ENCODE assay signal across 12 mouse cellular contexts in genomic region chr8:122323951-122324402, GRCm38 (mm10). TPM values are rescaled to one million over a fixed set of nuclear protein-coding genes. Genes with fewer than 3 reads are reported as not detected.
DNase-seq lines count a peak whose midpoint lies in the region; ATAC-seq and TF ChIP-seq lines count a peak whose summit lies in the region.
"Not testable (repeated sequence)": the region's sequence is repeated elsewhere in the genome, so short reads cannot be mapped to it uniquely, and the experiment has no call there.
"Had no signal": no experiment of that assay in that cellular context is flagged by ENCODE, and none has a peak within 500 bp of the region (broad histone marks: within the 10 kb centered on the region; RNA-seq: fewer than 3 reads in every experiment).

No protein-coding gene starts in this region.

- DNase-seq in ES-E14 (ENCODE audit: low read depth, low spot score); left cerebral cortex, adult 2 months (ENCODE audit: extremely low spot score in 1 of 2, low spot score in 2 of 2): not testable (repeated sequence)
- peak; percentile 51 for DNase-seq in embryonic facial prominence, embryonic 14.5 days (ENCODE audit: low spot score)
- peak; percentile 61 for DNase-seq in lung, postnatal 0 days (ENCODE audit: low spot score)
- DNase-seq in retina, adult 2 months (ENCODE audit: low read depth, low spot score): peak; percentile 16
- DNase-seq in thymus, postnatal 14 days: peak; percentile 58

- intact Hi-C loops in left cerebral cortex, adult 2 months (cut with DNase I): not testable (repeated sequence)

- 14% methylated on average over 8 of the region's 13 CpGs for WGBS in embryonic facial prominence, embryonic 14.5 days
- WGBS in heart, embryonic 13.5 days: 13% methylated on average over 10 of the region's 13 CpGs
- 8% methylated on average over 13 of the region's 13 CpGs for WGBS in intestine, embryonic 16.5 days
- WGBS in lung, postnatal 0 days: 29% methylated on average over 9 of the region's 13 CpGs

- not testable (repeated sequence) for H3K4me2 ChIP-seq in embryonic facial prominence, embryonic 14.5 days (ENCODE audit: low read depth, low read length); lung, postnatal 0 days (replicated peaks; ENCODE audit: low read depth, low read length)
- H3K4me2 ChIP-seq in heart, embryonic 13.5 days: peak overlapping the region; percentile 32
- H3K4me2 ChIP-seq in intestine, embryonic 16.5 days (ENCODE audit: low read depth, low read length): peak overlapping the region; percentile 37

- H3K36me3 ChIP-seq in ES-E14 (ENCODE audit: control insufficient read depth, insufficient read depth, low read length, poor library complexity, severe bottlenecking); embryonic facial prominence, embryonic 14.5 days (ENCODE audit: control insufficient read depth, insufficient read depth, low read length); intestine, embryonic 16.5 days (ENCODE audit: control insufficient read depth, insufficient read depth, low read length); lung, postnatal 0 days (ENCODE audit: insufficient read depth, low read length): not testable (repeated sequence)
- peaks cover 49% of the 10 kb centered on the region for H3K36me3 ChIP-seq in heart, embryonic 13.5 days

- peak overlapping the region; percentile 46; the same call in 1 of the 2 replicates for H3K9ac ChIP-seq in ES-E14 (ENCODE audit: insufficient read depth, low read depth, low read length, poor library complexity, severe bottlenecking)
- H3K9ac ChIP-seq in embryonic facial prominence, embryonic 14.5 days (ENCODE audit: low read depth, low read length); lung, postnatal 0 days (replicated peaks; ENCODE audit: low read depth): not testable (repeated sequence)
- H3K9ac ChIP-seq in heart, embryonic 13.5 days: peak overlapping the region; percentile 72
- peak overlapping the region; percentile 51 for H3K9ac ChIP-seq in intestine, embryonic 16.5 days (ENCODE audit: low read depth, low read length)

- in situ Hi-C loops in ES-E14 (cut with MboI; ENCODE audit: low sequenced_read_pairs in 2 of 2, unreplicated experiment in 2 of 2): not testable (repeated sequence)

- peak; percentile 74 for ATAC-seq in embryonic facial prominence, embryonic 14.5 days (ENCODE audit: low read depth)
- ATAC-seq in heart, embryonic 13.5 days (ENCODE audit: extremely low read depth, insufficient number of reproducible peaks, low FRiP score, low TSS enrichment): peak; percentile 55
- ATAC-seq in intestine, embryonic 16.5 days: peak; percentile 64
- peak; percentile 75 for ATAC-seq in lung, postnatal 0 days

- not testable (repeated sequence) for H3K27me3 ChIP-seq in embryonic facial prominence, embryonic 14.5 days (replicated peaks; ENCODE audit: control insufficient read depth, insufficient read depth, low read length); heart, embryonic 13.5 days (replicated peaks); intestine, embryonic 16.5 days (replicated peaks; ENCODE audit: control insufficient read depth, insufficient read depth, low read length); lung, postnatal 0 days (replicated peaks; ENCODE audit: insufficient read depth, low read length)

- not testable (repeated sequence) for TF ChIP-seq CTCF in left cerebral cortex, adult 2 months (IDR thresholded peaks at IDR 0.05); lung, postnatal 0 days (IDR thresholded peaks at IDR 0.05)

- not testable (repeated sequence) for H3K4me3 ChIP-seq in ES-E14 (ENCODE audit: insufficient read depth in 1 of 2, low read depth in 1 of 2, low read length in 2 of 2, poor library complexity in 1 of 2, severe bottlenecking in 1 of 2); embryonic facial prominence, embryonic 14.5 days (ENCODE audit: low read depth, low read length); heart, embryonic 13.5 days; left cerebral cortex, adult 2 months; lung, postnatal 0 days (ENCODE audit: low read depth, low read length)
- peak overlapping the region; percentile 13; the same call in 1 of the 2 replicates for H3K4me3 ChIP-seq in intestine, embryonic 16.5 days (ENCODE audit: low read length)

- H3K4me1 ChIP-seq in ES-E14 (ENCODE audit: control insufficient read depth in 2 of 2, insufficient read depth in 2 of 2, low read length in 2 of 2, poor library complexity in 1 of 2): peaks cover 2 to 27% of the 10 kb centered on the region in 2 experiments; a peak in 3 of 4 replicates
- not testable (repeated sequence) for H3K4me1 ChIP-seq in embryonic facial prominence, embryonic 14.5 days (ENCODE audit: control insufficient read depth, insufficient read depth, low read length); lung, postnatal 0 days (ENCODE audit: insufficient read depth, low read depth, low read length)
- H3K4me1 ChIP-seq in heart, embryonic 13.5 days: peaks cover 100% of the 10 kb centered on the region
- H3K4me1 ChIP-seq in intestine, embryonic 16.5 days (ENCODE audit: control insufficient read depth, insufficient read depth, low read length): peaks cover 71% of the 10 kb centered on the region

- H3K9me3 ChIP-seq in ES-E14 (ENCODE audit: control insufficient read depth, insufficient read depth, low read depth, low read length); embryonic facial prominence, embryonic 14.5 days (ENCODE audit: control insufficient read depth, low read length); heart, embryonic 13.5 days; intestine, embryonic 16.5 days (ENCODE audit: control insufficient read depth, low read length); lung, postnatal 0 days (ENCODE audit: low read length): not testable (repeated sequence)

- not testable (repeated sequence) for TF ChIP-seq EP300 in lung, postnatal 0 days (IDR thresholded peaks at IDR 0.05)

- not testable (repeated sequence) for H3K27ac ChIP-seq in ES-E14 (ENCODE audit: insufficient read depth, low read depth, low read length, poor library complexity, severe bottlenecking); embryonic facial prominence, embryonic 14.5 days (replicated peaks; ENCODE audit: low read depth, low read length); lung, postnatal 0 days (ENCODE audit: low read length)
- peak overlapping the region; percentile 88 for H3K27ac ChIP-seq in heart, embryonic 13.5 days (replicated peaks)
- H3K27ac ChIP-seq in intestine, embryonic 16.5 days (ENCODE audit: low read length): peak overlapping the region; percentile 92
- peak overlapping the region; percentile 52; the same call in 1 of the 2 replicates for H3K27ac ChIP-seq in left cerebral cortex, adult 2 months

RNA-seq across cellular contexts. Expression of gene Trhr2, which starts 36.6 kb away (rescaled TPM):
- not detected in 2 replicates for total RNA-seq in ES-E14 (2012; rRNA removed)
- polyA plus RNA-seq in embryonic facial prominence, embryonic 14.5 days (2014; fragmentation: Nextera tagmentation; extraction: Ambion mirVana): 0.16 TPM in 1 of 2 replicates, not detected in the other
- not detected in 2 replicates for polyA plus RNA-seq in heart, embryonic 13.5 days (2015; fragmentation: Nextera tagmentation; extraction: Ambion mirVana)
- not detected in 2 replicates for polyA plus RNA-seq in intestine, embryonic 16.5 days (2015; fragmentation: Nextera tagmentation; extraction: Ambion mirVana)
- total RNA-seq in left cerebral cortex, adult 2 months (2021): 10 to 100 TPM in 1 of 2 experiments, 1 to 10 TPM in 1; 7.1 to 11.4 TPM
- polyA plus RNA-seq in lung, postnatal 0 days (2015; fragmentation: Nextera tagmentation; extraction: Ambion mirVana): not detected in 2 replicates
- total RNA-seq: adrenal gland, postnatal 25 days; gastrocnemius, adult 8-10 months; heart, postnatal 36 days; liver, adult 2 months had no signal
- polyA plus RNA-seq: liver, adult 2 months had no signal

RNA-seq across cellular contexts. Expression of gene Zfpm1, which starts 42.0 kb away (rescaled TPM):
- total RNA-seq in ES-E14 (2012; rRNA removed): 7.8 and 8.5 TPM in 2 replicates
- 1.7 and 1.9 TPM in 2 replicates for polyA plus RNA-seq in embryonic facial prominence, embryonic 14.5 days (2014; fragmentation: Nextera tagmentation; extraction: Ambion mirVana)
- polyA plus RNA-seq in heart, embryonic 13.5 days (2015; fragmentation: Nextera tagmentation; extraction: Ambion mirVana): 3.8 TPM in 2 replicates
- polyA plus RNA-seq in intestine, embryonic 16.5 days (2015; fragmentation: Nextera tagmentation; extraction: Ambion mirVana): 2.6 and 2.7 TPM in 2 replicates
- total RNA-seq in left cerebral cortex, adult 2 months (2021): 10 to 100 TPM; 39.5 to 42.1 TPM
- polyA plus RNA-seq in lung, postnatal 0 days (2015; fragmentation: Nextera tagmentation; extraction: Ambion mirVana): 1.5 and 1.7 TPM in 2 replicates

RNA-seq across cellular contexts. Expression of gene Zc3h18, which starts 52.4 kb away (rescaled TPM):
- total RNA-seq in ES-E14 (2012; rRNA removed): 87.1 and 90.4 TPM in 2 replicates
- polyA plus RNA-seq in embryonic facial prominence, embryonic 14.5 days (2014; fragmentation: Nextera tagmentation; extraction: Ambion mirVana): 30.9 and 31.6 TPM in 2 replicates
- polyA plus RNA-seq in heart, embryonic 13.5 days (2015; fragmentation: Nextera tagmentation; extraction: Ambion mirVana): 30.4 and 31.1 TPM in 2 replicates
- 40.5 and 43.1 TPM in 2 replicates for polyA plus RNA-seq in intestine, embryonic 16.5 days (2015; fragmentation: Nextera tagmentation; extraction: Ambion mirVana)
- 10 to 100 TPM; 42.3 to 45.0 TPM for total RNA-seq in left cerebral cortex, adult 2 months (2021)
- polyA plus RNA-seq in lung, postnatal 0 days (2015; fragmentation: Nextera tagmentation; extraction: Ambion mirVana): 20.2 and 22.2 TPM in 2 replicates
